Mouse (Mus musculus) forebrain, embryonic 11.5 days (tissue): ENCODE results near the gene Sos2. TPM values are rescaled to one million over a fixed set of nuclear protein-coding genes. Genes with fewer than 3 reads are reported as not detected.
"Not testable (repeated sequence)": the region's sequence is repeated elsewhere in the genome, so short reads cannot be mapped to it uniquely, and the experiment has no call there.

ENCODE experiments used
- ATAC-seq: fragments of 200-750 bp; cut with Nextera tagmentation; replicated peaks from 2 replicates; pipeline ENCODE4 v1.8.0; 2017; ENCODE audit warnings: moderate TSS enrichment; ENCODE audit not compliant: low FRiP score
- DNase-seq: peaks from one replicate; pipeline ENCODE4 v3.0.0-alpha.2; 2017; ENCODE audit warnings: low spot score
- H3K27ac ChIP-seq: fragments of 300-500 bp; sonication (generic); 2 replicates; pipeline ENCODE4 v1.5.1; 2014; ENCODE audit warnings: low read depth, low read length
- H3K27me3 ChIP-seq: fragments of 300-500 bp; sonication (generic); 2 replicates; pipeline ENCODE4 v1.6.1; 2014; ENCODE audit warnings: mild to moderate bottlenecking, low read length, mixed read lengths; ENCODE audit not compliant: control insufficient read depth, insufficient read depth
- H3K36me3 ChIP-seq: fragments of 300-500 bp; sonication (generic); 2 replicates; pipeline ENCODE4 v1.6.1; 2014; ENCODE audit warnings: mild to moderate bottlenecking, low read length, moderate library complexity, mixed read lengths; ENCODE audit not compliant: control insufficient read depth, insufficient read depth
- H3K4me1 ChIP-seq: fragments of 300-500 bp; sonication (generic); replicated peaks from 2 replicates; pipeline ENCODE4 v1.6.1; 2014; ENCODE audit warnings: low read length, mixed read lengths; ENCODE audit not compliant: control insufficient read depth, insufficient read depth
- H3K4me2 ChIP-seq: fragments of 300-500 bp; sonication (generic); 2 replicates; pipeline ENCODE4 v1.6.1; 2014; ENCODE audit warnings: low read depth, mild to moderate bottlenecking, low read length, moderate library complexity, mixed read lengths; ENCODE audit not compliant: severe bottlenecking
- H3K4me3 ChIP-seq: fragments of 300-500 bp; sonication (generic); 2 replicates; pipeline ENCODE4 v1.5.1; 2014; ENCODE audit warnings: low read depth, low read length
- H3K9ac ChIP-seq: fragments of 300-500 bp; sonication (generic); 2 replicates; pipeline ENCODE4 v1.6.1; 2014; ENCODE audit warnings: low read length
- H3K9me3 ChIP-seq: fragments of 300-500 bp; sonication (generic); 2 replicates; pipeline ENCODE4 v1.6.1; 2016; ENCODE audit warnings: low read length, mixed read lengths; ENCODE audit not compliant: control insufficient read depth
- WGBS: fragments of 180-500 bp; shearing (Covaris S2); extraction: QIAGEN DNeasy Blood & Tissue Kit; methylation state at CpG from one replicate; pipeline ENCODE4 v1.1.7; 2014; 5-methylcytosine and 5-hydroxymethylcytosine counted together
- polyA plus RNA-seq: library from polyadenylated mRNA; unstranded; fragments of >200 nt; fragmentation: Nextera tagmentation; extraction: Ambion mirVana; gene quantifications from 2 replicates; pipeline ENCODE4 v1.2.1, GENCODE M21; 2014

Sos2 gene
- polyA plus RNA-seq, 1 experiment from 2014 or later: 13.3 TPM

- Histone ChIP-seq H3K27ac (peak overlapping the region; percentile 84), H3K4me3 (peak overlapping the region; percentile 94), H3K9me3 (no peaks in the 10 kb centered on the region), H3K4me1 (peaks cover 2% of the 10 kb centered on the region; the same call in 1 of the 2 replicates), H3K36me3 (no peaks in the 10 kb centered on the region), H3K4me2 (peak overlapping the region; percentile 81), H3K27me3 (no peaks in the 10 kb centered on the region), H3K9ac (peak overlapping the region; percentile 98)
- ATAC-seq: peak; percentile 92
- WGBS: under 1% methylated on average over 42 of the region's 54 CpGs
- peak; percentile 94 for DNase-seq
Measured at GRCm38 (mm10) chr12:69682065-69682787, 574 bp upstream of the Sos2 start.

DNA sequence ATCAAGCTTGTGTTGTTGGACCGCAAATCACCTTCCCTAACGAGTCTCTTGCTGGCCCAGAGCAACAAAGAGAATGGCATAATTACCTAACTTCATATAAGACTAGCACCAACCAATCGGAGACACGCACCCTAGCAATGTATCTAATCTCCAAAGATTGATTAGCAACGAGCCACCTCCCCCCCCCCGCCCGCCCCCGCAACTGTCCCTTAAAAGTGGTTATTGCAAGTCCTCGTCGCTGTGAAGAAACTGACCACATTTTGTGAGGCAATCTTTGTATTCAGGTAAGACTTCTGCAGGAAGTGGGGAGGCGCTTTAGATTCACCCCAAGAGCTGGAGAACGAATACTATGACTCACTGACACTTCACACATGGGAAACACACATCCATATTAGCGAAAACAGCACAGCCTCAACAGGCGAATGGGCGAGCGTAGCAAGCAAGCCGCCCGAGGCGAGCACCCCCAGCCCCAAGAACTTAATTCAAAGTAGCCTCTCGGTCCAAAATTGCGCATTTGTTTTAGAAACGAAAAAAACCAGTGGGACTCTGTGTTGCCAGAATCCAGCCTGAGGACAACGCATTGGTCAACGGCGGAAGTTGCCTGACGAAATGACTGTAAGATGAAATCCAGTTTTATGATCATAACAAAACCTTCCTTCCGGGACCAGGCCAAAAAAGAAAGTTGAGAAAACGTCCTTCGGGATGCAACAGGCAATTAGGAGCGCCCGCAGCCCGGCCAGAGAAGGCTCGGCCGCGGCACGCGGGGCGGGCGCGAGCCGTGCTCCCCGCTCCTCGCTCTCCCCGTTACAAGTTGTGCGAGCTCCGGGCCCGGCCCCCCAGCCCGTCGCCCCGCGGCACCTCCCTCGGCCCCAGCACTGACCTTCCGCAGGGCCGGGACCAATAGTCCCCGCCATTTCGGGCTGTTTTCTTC, 752 bp downstream of the Sos2 start:
- peak; percentile 77 for DNase-seq
- Histone ChIP-seq H3K36me3 (no peaks in the 10 kb centered on the region), H3K27me3 (no peaks in the 10 kb centered on the region), H3K27ac (peak overlapping the region; percentile 84), H3K9ac (peak overlapping the region; percentile 98), H3K4me2 (peak overlapping the region; percentile 81), H3K4me3 (peak overlapping the region; percentile 94), H3K4me1 (peaks cover 2% of the 10 kb centered on the region; the same call in 1 of the 2 replicates), H3K9me3 (no peaks in the 10 kb centered on the region)
- under 1% methylated on average over 56 of the region's 56 CpGs for WGBS
- ATAC-seq: peak; percentile 60

GRCm38 (mm10) chr12:69676157-69676556, 5.5 kb downstream of the Sos2 start:
- WGBS: 98% methylated on average over 4 of the region's 4 CpGs
- no peak for DNase-seq
- H3K4me1 ChIP-seq: 0 out of 2 replicates have a peak, but pooled peaks cover 2% of the 10 kb centered on the region

DNA sequence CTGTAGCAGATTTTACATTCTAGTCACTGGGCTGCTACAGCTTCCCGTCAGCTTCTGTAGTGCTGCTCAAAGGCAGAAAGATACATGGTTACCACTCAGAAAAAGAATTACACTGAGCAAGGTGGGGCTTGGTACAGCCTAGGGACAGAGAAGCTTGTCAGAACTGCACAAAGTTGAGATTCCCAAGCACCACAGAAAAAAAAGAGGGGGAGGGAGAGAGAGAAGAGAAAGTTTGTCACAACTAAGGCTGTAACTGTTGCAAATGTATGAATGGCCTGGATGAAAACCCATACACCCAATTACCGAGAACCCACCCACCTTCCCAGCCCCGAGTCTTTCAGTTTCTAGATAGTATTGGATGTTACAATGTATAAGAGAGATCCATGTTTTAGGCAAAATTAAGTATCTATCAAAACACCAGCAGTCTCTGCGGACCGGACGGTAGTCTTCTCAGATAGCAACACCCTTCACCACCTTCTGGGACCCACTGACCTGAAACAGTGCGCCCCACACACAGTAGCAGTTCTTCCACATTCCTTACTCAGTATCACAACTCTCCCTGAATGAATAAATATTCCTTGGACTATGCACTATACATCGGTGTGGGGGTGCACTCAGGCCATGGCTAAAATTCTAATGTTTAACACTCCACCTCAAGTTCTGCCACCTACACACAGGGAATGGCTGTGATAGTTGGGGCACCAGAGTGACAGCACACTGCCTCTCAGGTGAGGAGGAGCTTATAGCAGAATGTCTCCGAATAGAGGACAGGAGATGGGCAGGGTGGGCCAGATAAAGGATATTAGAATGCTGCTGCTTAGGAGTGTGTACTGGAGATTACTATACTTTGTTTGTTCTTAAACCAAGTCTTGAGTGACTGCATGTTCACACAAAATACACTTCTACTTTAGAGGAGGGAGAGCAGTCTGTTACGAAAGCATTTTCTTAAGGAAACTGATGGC, 6.8 kb downstream of the Sos2 start:
- Histone ChIP-seq H3K4me2 (no peak overlapping the region), H3K4me1 (no peaks in the 10 kb centered on the region), H3K27ac (no peak overlapping the region), H3K9ac (no peak overlapping the region), H3K36me3 (no peaks in the 10 kb centered on the region), H3K9me3 (no peaks in the 10 kb centered on the region), H3K27me3 (no peaks in the 10 kb centered on the region), H3K4me3 (no peak overlapping the region)
- 89% methylated on average over 10 of the region's 10 CpGs for WGBS
- DNase-seq: no peak
- no peak for ATAC-seq

More at GRCm38 (mm10) chr12:69676157-69676556, 5.5 kb downstream of the Sos2 start:
- no peak overlapping the region for H3K4me2 ChIP-seq
- H3K4me3 ChIP-seq: no peak overlapping the region
- H3K9ac ChIP-seq: no peak overlapping the region
- no peaks in the 10 kb centered on the region for H3K9me3 ChIP-seq
- no peak overlapping the region for H3K27ac ChIP-seq
- H3K36me3 ChIP-seq: no peaks in the 10 kb centered on the region
- no peaks in the 10 kb centered on the region for H3K27me3 ChIP-seq
- no peak for ATAC-seq

- no peak overlapping the region for H3K4me3 ChIP-seq
Measured at GRCm38 (mm10) chr12:69674176-69674575, 7.5 kb downstream of the Sos2 start.

DNA sequence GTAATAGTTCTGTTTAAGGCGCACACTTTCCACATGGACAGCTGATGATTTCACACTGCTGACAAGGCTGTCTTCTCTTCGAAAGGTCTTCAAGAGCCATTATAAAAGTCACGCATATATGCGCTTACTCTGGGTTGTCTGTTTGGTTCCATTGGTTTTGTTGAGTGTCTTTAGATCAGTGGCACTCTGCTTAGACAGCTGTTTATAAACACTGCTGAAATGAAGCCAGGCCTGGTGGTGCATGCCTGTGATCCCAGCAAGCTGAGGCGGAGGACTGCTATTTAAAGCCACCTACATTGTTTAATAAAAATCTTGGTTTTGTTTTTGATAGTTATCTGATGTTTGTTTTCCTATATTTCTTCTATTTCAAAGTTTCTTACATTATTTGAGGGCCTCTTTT, 14.9 kb downstream of the Sos2 start:
- Histone ChIP-seq H3K36me3 (no peaks in the 10 kb centered on the region), H3K27ac (no peak overlapping the region), H3K4me2 (no peak overlapping the region), H3K9me3 (no peaks in the 10 kb centered on the region), H3K9ac (no peak overlapping the region), H3K27me3 (no peaks in the 10 kb centered on the region), H3K4me3 (no peak overlapping the region), H3K4me1 (no peaks in the 10 kb centered on the region)
- no peak for DNase-seq
- ATAC-seq: no peak
- WGBS: 97% methylated on average over 5 of the region's 5 CpGs

More at GRCm38 (mm10) chr12:69674176-69674575, 7.5 kb downstream of the Sos2 start:
- no peak for ATAC-seq
- H3K27me3 ChIP-seq: no peaks in the 10 kb centered on the region
- no peak overlapping the region for H3K4me2 ChIP-seq
- DNase-seq: no peak
- no peak overlapping the region for H3K9ac ChIP-seq
- no peaks in the 10 kb centered on the region for H3K9me3 ChIP-seq
- no peaks in the 10 kb centered on the region for H3K36me3 ChIP-seq
- H3K27ac ChIP-seq: no peak overlapping the region
- no peaks in the 10 kb centered on the region for H3K4me1 ChIP-seq
- 93% methylated on average over 1 of the region's 1 CpGs for WGBS

GRCm38 (mm10) chr12:69661658-69662057, 20.0 kb downstream of the Sos2 start:
- Histone ChIP-seq H3K9ac (no peak overlapping the region), H3K4me1 (no peaks in the 10 kb centered on the region), H3K27ac (no peak overlapping the region), H3K4me3 (no peak overlapping the region), H3K9me3 (no peaks in the 10 kb centered on the region), H3K27me3 (no peaks in the 10 kb centered on the region), H3K36me3 (no peaks in the 10 kb centered on the region), H3K4me2 (no peak overlapping the region)
- 94% methylated on average over 5 of the region's 5 CpGs for WGBS
- ATAC-seq (no peak), DNase-seq (no peak)

DNA sequence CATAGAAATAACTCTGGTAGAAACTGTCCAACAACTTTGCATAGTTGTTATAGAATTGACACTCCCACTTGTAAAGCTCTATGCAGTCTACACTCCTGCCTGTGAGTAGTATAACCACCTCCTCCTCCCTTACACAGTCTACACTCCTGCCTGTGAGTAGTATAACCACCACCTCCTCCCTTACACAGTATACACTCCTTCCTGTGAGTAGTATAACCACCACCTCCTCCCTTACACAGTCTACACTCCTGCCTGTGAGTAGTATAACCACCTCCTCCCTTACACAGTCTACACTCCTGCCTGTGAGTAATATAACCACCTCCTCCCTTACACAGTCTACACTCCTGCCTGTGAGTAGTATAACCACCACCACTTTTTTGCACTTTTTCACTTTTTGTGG, 27.7 kb downstream of the Sos2 start:
- H3K27me3 ChIP-seq, H3K36me3 ChIP-seq, H3K4me2 ChIP-seq, H3K27ac ChIP-seq, H3K4me1 ChIP-seq, H3K4me3 ChIP-seq, H3K9ac ChIP-seq, H3K9me3 ChIP-seq: not testable (repeated sequence)
- peak; percentile 84 for ATAC-seq
- DNase-seq: peak; percentile 53
